Mouse (Mus musculus) MEL (cell line): ENCODE data around the gene Prkag1. TPM values are rescaled to one million over a fixed set of nuclear protein-coding genes. Genes with fewer than 3 reads are reported as not detected.

Source experiments
- DNase-seq: peaks from one replicate; pipeline ENCODE4 v3.0.0; 2011; ENCODE audit warnings: low read depth, low spot score
- H3K27ac ChIP-seq: 2 replicates; pipeline ENCODE4 v1.5.1; 2012; ENCODE audit warnings: low read depth, mild to moderate bottlenecking, control low read depth, low read length, moderate library complexity; ENCODE audit not compliant: control insufficient read depth
- H3K27me3 ChIP-seq, 2 experiments: fragments of 150-350 bp in 1 of 2; sonication (generic) in 1 of 2; 2 replicates each; pipeline ENCODE4 v1.6.1; 2012; ENCODE audit warnings: low read length in 2 of 2, mild to moderate bottlenecking in 2 of 2, improper control_type of control experiment in 1 of 2, moderate library complexity in 1 of 2; ENCODE audit not compliant: insufficient read depth in 2 of 2, control insufficient read depth in 1 of 2
- H3K36me3 ChIP-seq, 2 experiments: 2 replicates each; pipeline ENCODE4 v1.6.1; 2012 to 2014; ENCODE audit warnings: low read length in 2 of 2, improper control_type of control experiment in 1 of 2, inconsistent platforms in 1 of 2, mild to moderate bottlenecking in 1 of 2; ENCODE audit not compliant: insufficient read depth in 2 of 2, control insufficient read depth in 1 of 2
- H3K4me1 ChIP-seq, 2 experiments: fragments of 150-350 bp in 1 of 2; sonication (generic) in 1 of 2; 2 replicates each; pipeline ENCODE4 v1.6.1; 2012; ENCODE audit warnings: low read length in 2 of 2, improper control_type of control experiment in 1 of 2, mild to moderate bottlenecking in 1 of 2; ENCODE audit not compliant: insufficient read depth in 2 of 2, control insufficient read depth in 1 of 2
- H3K4me3 ChIP-seq, 2 experiments: fragments of 150-350 bp in 1 of 2; sonication (generic) in 1 of 2; 2 replicates each; pipeline ENCODE4 v1.5.1; 2012; ENCODE audit warnings: low read depth in 2 of 2, low read length in 2 of 2, mild to moderate bottlenecking in 2 of 2, moderate library complexity in 2 of 2, control low read depth in 1 of 2, improper control_type of control experiment in 1 of 2; ENCODE audit not compliant: control insufficient read depth in 1 of 2, insufficient read depth in 1 of 2
- H3K79me2 ChIP-seq: 2 replicates; pipeline ENCODE4 v1.6.1; 2012; ENCODE audit warnings: mild to moderate bottlenecking, low read length, moderate library complexity; ENCODE audit not compliant: control insufficient read depth, poor library complexity, insufficient read depth
- H3K9ac ChIP-seq: 2 replicates; pipeline ENCODE4 v1.6.1; 2012; ENCODE audit warnings: low read depth, mild to moderate bottlenecking, control low read depth, low read length, moderate library complexity; ENCODE audit not compliant: control insufficient read depth, poor library complexity, severe bottlenecking
- H3K9me3 ChIP-seq: fragments of 150-350 bp; sonication (generic); replicated peaks from 2 replicates; pipeline ENCODE4 v1.6.1; 2012; ENCODE audit warnings: mild to moderate bottlenecking, low read length, improper control_type of control experiment, moderate library complexity; ENCODE audit not compliant: insufficient read depth
- BHLHE40 ChIP-seq: IDR thresholded peaks from 2 replicates; pipeline ENCODE4 v1.6.1; 2012; ENCODE audit warnings: low read depth, mild to moderate bottlenecking, inconsistent platforms, low read length, improper control_type of control experiment, borderline replicate concordance
- CHD1 ChIP-seq: IDR thresholded peaks from 2 replicates; pipeline ENCODE4 v1.6.1; 2012; ENCODE audit warnings: low read depth, mild to moderate bottlenecking, inconsistent platforms, low read length, improper control_type of control experiment
- GATA1 ChIP-seq: IDR thresholded peaks from 2 replicates; pipeline ENCODE4 v1.6.1; 2011; ENCODE audit warnings: low read depth, low read length, improper control_type of control experiment
- HCFC1 ChIP-seq: IDR thresholded peaks from 2 replicates; pipeline ENCODE4 v1.6.1; 2012; ENCODE audit warnings: low read depth, mild to moderate bottlenecking, inconsistent platforms, low read length, improper control_type of control experiment, moderate library complexity
- JUND ChIP-seq: IDR thresholded peaks from 2 replicates; pipeline ENCODE4 v1.6.1; 2011; ENCODE audit warnings: low read depth, mild to moderate bottlenecking, improper control_type of control experiment, low read length
- MAZ ChIP-seq: IDR thresholded peaks from 2 replicates; pipeline ENCODE4 v1.6.1; 2012; ENCODE audit warnings: low read depth, mild to moderate bottlenecking, inconsistent platforms, low read length, improper control_type of control experiment
- MEF2A ChIP-seq: IDR thresholded peaks from 2 replicates; pipeline ENCODE4 v1.6.1; 2014; ENCODE audit warnings: low read depth, mild to moderate bottlenecking, inconsistent platforms, low read length, improper control_type of control experiment; ENCODE audit not compliant: poor library complexity, insufficient replicate concordance, severe bottlenecking; ENCODE audit errors: extremely low read depth
- NELFE ChIP-seq: IDR thresholded peaks from 2 replicates; pipeline ENCODE4 v1.6.1; 2011; ENCODE audit warnings: low read depth, low read length, improper control_type of control experiment
- POLR2AphosphoS2 ChIP-seq: IDR thresholded peaks from 2 replicates; pipeline ENCODE4 v1.6.1; 2011; ENCODE audit warnings: low read length, improper control_type of control experiment
- RAD21 ChIP-seq: IDR thresholded peaks from 2 replicates; pipeline ENCODE4 v1.6.1; 2011; ENCODE audit warnings: mild to moderate bottlenecking, low read depth, low read length, improper control_type of control experiment
- RCOR1 ChIP-seq: IDR thresholded peaks from 2 replicates; pipeline ENCODE4 v1.6.1; 2012; ENCODE audit warnings: low read depth, mild to moderate bottlenecking, inconsistent platforms, low read length, improper control_type of control experiment
- TAL1 ChIP-seq: IDR thresholded peaks from 2 replicates; pipeline ENCODE4 v1.6.1; 2012; ENCODE audit warnings: mild to moderate bottlenecking, inconsistent platforms, low read length, moderate library complexity, mixed read lengths
- TBP ChIP-seq: IDR thresholded peaks from 2 replicates; pipeline ENCODE4 v1.8.0; 2011; ENCODE audit warnings: low read depth, low read length, improper control_type of control experiment
- TCF12 ChIP-seq: IDR thresholded peaks from 2 replicates; pipeline ENCODE4 v1.6.1; 2014; ENCODE audit warnings: low read depth, mild to moderate bottlenecking, inconsistent platforms, low read length, improper control_type of control experiment, moderate library complexity
- UBTF ChIP-seq: IDR thresholded peaks from 2 replicates; pipeline ENCODE4 v1.6.1; 2012; ENCODE audit warnings: low read depth, mild to moderate bottlenecking, inconsistent platforms, low read length, improper control_type of control experiment, moderate library complexity, borderline replicate concordance; ENCODE audit not compliant: insufficient read depth
- USF1 ChIP-seq: IDR thresholded peaks from 2 replicates; pipeline ENCODE4 v1.6.1; 2014; ENCODE audit warnings: low read depth, mild to moderate bottlenecking, inconsistent platforms, low read length, improper control_type of control experiment, moderate library complexity
- USF2 ChIP-seq, 2 experiments: IDR thresholded peaks; 2 replicates each; pipeline ENCODE4 v1.6.1; 2011 to 2012; ENCODE audit warnings: improper control_type of control experiment in 2 of 2, low read length in 2 of 2, borderline replicate concordance in 1 of 2, inconsistent platforms in 1 of 2, low read depth in 1 of 2, mild to moderate bottlenecking in 1 of 2; ENCODE audit not compliant: insufficient read depth in 1 of 2
- ZC3H11A ChIP-seq: IDR thresholded peaks from 2 replicates; pipeline ENCODE4 v1.6.1; 2012; ENCODE audit warnings: low read depth, mild to moderate bottlenecking, inconsistent platforms, low read length, improper control_type of control experiment
- ZKSCAN1 ChIP-seq: IDR thresholded peaks from 2 replicates; pipeline ENCODE4 v1.6.1; 2012; ENCODE audit warnings: low read depth, mild to moderate bottlenecking, inconsistent platforms, low read length, improper control_type of control experiment, moderate library complexity
- ZMIZ1 ChIP-seq: IDR thresholded peaks from 2 replicates; pipeline ENCODE4 v1.6.1; 2012; ENCODE audit warnings: low read depth, mild to moderate bottlenecking, inconsistent platforms, low read length, improper control_type of control experiment, moderate library complexity
- ZNF384 ChIP-seq: IDR thresholded peaks from 2 replicates; pipeline ENCODE4 v1.6.1; 2012; ENCODE audit warnings: low read depth, mild to moderate bottlenecking, inconsistent platforms, low read length, improper control_type of control experiment
- polyA plus RNA-seq, 2 experiments: library from polyadenylated mRNA; stranded (reverse) in 1 of 2; unstranded in 1 of 2; fragments of >175 nt in 1 of 2; fragments of >200 nt in 1 of 2; gene quantifications; 2 replicates each; pipeline versions ENCODE4 v1.2.1 to v1.2.4; 2012; ENCODE audit warnings: low replicate concordance in 2 of 2, low read depth in 1 of 2; ENCODE audit not compliant: insufficient read length in 2 of 2, insufficient read depth in 1 of 2, missing spikeins in 1 of 2
- total RNA-seq: library from RNA; depleted of rRNA; stranded (reverse); fragments of 300-350 nt; gene quantifications from 2 replicates; pipeline ENCODE4 v1.2.3, GENCODE M21; 2012

Prkag1 gene
- total and polyA plus RNA-seq, 3 experiments = 122 to 348 (median 141) TPM

- Histone ChIP-seq H3K9ac (no peak overlapping the region), H3K27ac (no peak overlapping the region), H3K36me3 (peaks cover 0 to 33% of the 10 kb centered on the region in 2 experiments; a peak in 2 of 4 replicates), H3K27me3 (no peaks in the 10 kb centered on the region), H3K4me1 (no peaks in the 10 kb centered on the region), H3K4me3 (no peak overlapping the region), H3K9me3 (no peaks in the 10 kb centered on the region), H3K79me2 (no peaks in the 10 kb centered on the region; the same call in 1 of the 2 replicates)
- no peak for TF ChIP-seq UBTF
- TF ChIP-seq POLR2AphosphoS2 = 0 out of 2 replicates have a peak, but pooled peaks have one; percentile 27
- no peak for DNase-seq
Observed at GRCm38 (mm10) chr15:98852071-98852470, 20.8 kb upstream of the Prkag1 start.

- H3K27ac ChIP-seq = no peak overlapping the region
- TF ChIP-seq HCFC1 (no peak), TCF12 (no peak), ZMIZ1 (no peak), BHLHE40 (no peak), ZNF384 (no peak), MAZ (no peak), RCOR1 (no peak), GATA1 (no peak), ZC3H11A (no peak), ZKSCAN1 (no peak), POLR2AphosphoS2 (no peak), TAL1 (no peak), USF1 (no peak), JUND (no peak), RAD21 (no peak), USF2 (IDR thresholded peaks at IDR 0.05; ENCODE audit: borderline replicate concordance in 1 of 2, insufficient read depth in 1 of 2, low read depth in 1 of 2, low read length in 2 of 2) (no peak), NELFE (no peak), MEF2A (no peak), TBP (no peak), CHD1 (no peak)
- no peaks in the 10 kb centered on the region for H3K9me3 ChIP-seq
- H3K4me3 ChIP-seq = no peak overlapping the region
- H3K27me3 ChIP-seq = no peaks in the 10 kb centered on the region
- H3K9ac ChIP-seq = no peak overlapping the region
- peaks cover 0 to 35% of the 10 kb centered on the region in 2 experiments; a peak in 2 of 4 replicates for H3K36me3 ChIP-seq
- no peaks in the 10 kb centered on the region for H3K4me1 ChIP-seq
- DNase-seq = no peak
- no peaks in the 10 kb centered on the region; the same call in 1 of the 2 replicates for H3K79me2 ChIP-seq
Observed at GRCm38 (mm10) chr15:98851229-98851818, 20.0 kb upstream of the Prkag1 start.
